Mouse (Mus musculus) megakaryocyte-erythroid progenitor cell, adult 5-6 weeks (primary cell): Measurements from ENCODE around the gene Trappc10. TPM values are rescaled to one million over a fixed set of nuclear protein-coding genes. Genes with fewer than 3 reads are reported as not detected.
A peak's percentile ranks its signal among the peaks of the same experiment; 100 is the strongest.

Experiments
- ATAC-seq: replicated peaks from 2 replicates; pipeline ENCODE4 v1.8.0; 2016; ENCODE audit warnings: mild to moderate bottlenecking, inconsistent platforms; ENCODE audit not compliant: severe bottlenecking, poor library complexity, low FRiP score, low TSS enrichment
- total RNA-seq, 2 experiments: library from RNA; stranded (forward) in 1 of 2; stranded (reverse) in 1 of 2; fragments of 200-1000, 215-1000 nt in 1 of 2; fragments of >200 nt in 1 of 2; fragmentation: Nextera tagmentation in 1 of 2; gene quantifications; 2 replicates each; pipeline ENCODE4 v1.2.3; 2014 to 2017

Trappc10 gene
- total RNA-seq, 2 experiments from 2014 or later = 29.5 to 57.7 TPM

GRCm38 (mm10) chr10:78260322-78260721 is 15.9 kb upstream of the Trappc10 start:
- ATAC-seq = no peak

GRCm38 (mm10) chr10:78259702-78260101 is 15.3 kb upstream of the Trappc10 start:
- no peak for ATAC-seq

GRCm38 (mm10) chr10:78259230-78259629 is 14.8 kb upstream of the Trappc10 start:
- ATAC-seq = no peak

GRCm38 (mm10) chr10:78258142-78258675 is 13.8 kb upstream of the Trappc10 start:
- no peak for ATAC-seq

- peak; percentile 47; the same call in 1 of the 2 replicates for ATAC-seq
These were observed 11.2 kb upstream of the Trappc10 start for GRCm38 (mm10) chr10:78255646-78256059.

- ATAC-seq = 0 out of 2 replicates have a peak, but pooled peaks have one; percentile 12
These were observed 2.8 kb upstream of the Trappc10 start for GRCm38 (mm10) chr10:78247206-78247605.

GRCm38 (mm10) chr10:78246725-78247124 is 2.3 kb upstream of the Trappc10 start:
- ATAC-seq = no peak

GRCm38 (mm10) chr10:78245225-78245547 is 745 bp upstream of the Trappc10 start:
- peak; percentile 19 for ATAC-seq

- peak; percentile 29 for ATAC-seq
These were observed 393 bp downstream of the Trappc10 start for GRCm38 (mm10) chr10:78244058-78244437.

- peak; percentile 38; the same call in 1 of the 2 replicates for ATAC-seq
These were observed 5.5 kb downstream of the Trappc10 start for GRCm38 (mm10) chr10:78238926-78239325.

GRCm38 (mm10) chr10:78238297-78238696 is 6.1 kb downstream of the Trappc10 start:
- ATAC-seq = no peak

- peak; percentile 57 for ATAC-seq
These were observed 6.6 kb downstream of the Trappc10 start for GRCm38 (mm10) chr10:78237809-78238208.

- peak; percentile 61 for ATAC-seq
These were observed 7.4 kb downstream of the Trappc10 start for GRCm38 (mm10) chr10:78236885-78237629.

- no peak for ATAC-seq
These were observed 10.7 kb downstream of the Trappc10 start for GRCm38 (mm10) chr10:78233756-78234155.

GRCm38 (mm10) chr10:78233161-78233560 is 11.3 kb downstream of the Trappc10 start:
- no peak for ATAC-seq

GRCm38 (mm10) chr10:78232301-78232980 is 12.0 kb downstream of the Trappc10 start:
- ATAC-seq = peak; percentile 71

GRCm38 (mm10) chr10:78228560-78228928 is 15.9 kb downstream of the Trappc10 start:
- ATAC-seq = no peak

- no peak for ATAC-seq
These were observed 16.4 kb downstream of the Trappc10 start for GRCm38 (mm10) chr10:78227875-78228559.

GRCm38 (mm10) chr10:78224136-78224535 is 20.3 kb downstream of the Trappc10 start:
- no peak for ATAC-seq

- no peak for ATAC-seq
These were observed 21.5 kb downstream of the Trappc10 start for GRCm38 (mm10) chr10:78222908-78223307.
